Mouse (Mus musculus) central nervous system, embryonic 18 days (tissue): Measurements from ENCODE around the gene Slc33a1. TPM values are rescaled to one million over a fixed set of nuclear protein-coding genes. Genes with fewer than 3 reads are reported as not detected.

Experiments used
- polyA plus RNA-seq: library from polyadenylated mRNA; depleted of rRNA; stranded (reverse); fragments of >200 nt; gene quantifications from 2 replicates; pipeline ENCODE4 v1.2.3, GENCODE M21; 2012; rRNA removed

The Slc33a1 gene
- polyA plus RNA-seq: 16.4 and 18.4 TPM in 2 replicates

DNA sequence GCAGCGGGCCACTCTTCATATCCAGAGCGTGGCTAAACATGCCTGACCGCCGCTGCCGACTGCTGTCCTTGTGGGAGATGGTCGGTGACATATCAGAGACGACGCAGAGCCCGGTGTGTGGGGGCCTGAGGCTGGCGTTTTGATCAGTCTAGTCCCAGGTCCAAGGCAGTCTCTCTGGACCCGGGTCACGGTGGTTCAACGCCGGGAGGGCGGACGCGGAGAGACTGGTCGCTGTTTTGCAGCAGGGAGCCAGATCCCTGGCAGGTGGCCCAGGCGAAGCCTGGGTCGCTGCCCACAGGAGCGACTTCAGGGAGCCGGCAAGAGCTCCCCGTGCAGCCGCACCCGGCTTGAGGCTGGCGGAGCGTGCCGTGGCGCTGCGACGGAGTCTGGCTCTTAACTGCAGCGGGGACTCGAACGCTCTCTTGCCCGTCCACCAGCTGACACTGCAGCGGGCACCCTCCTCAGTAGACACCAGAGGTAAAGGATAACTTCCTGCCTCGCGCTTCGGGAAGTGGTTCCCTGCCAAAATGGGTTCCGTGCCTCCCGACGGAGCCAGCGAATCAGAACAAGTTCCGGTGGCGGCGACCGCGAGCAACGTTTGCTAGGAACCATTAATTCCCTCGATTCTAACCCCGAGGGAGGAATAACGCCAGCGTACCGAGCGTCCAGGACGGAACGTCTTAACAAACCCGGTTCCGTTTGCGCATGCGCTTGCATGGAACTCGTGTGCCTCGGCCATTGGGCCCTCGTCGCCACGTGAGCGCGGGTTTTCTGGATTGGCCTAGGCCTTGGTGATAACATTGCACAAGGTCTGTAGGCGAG lies at the start of gene Slc33a1:
Gene Slc33a1, minus strand, starts transcription at position 669 of the 822 bp plus-strand sequence.

DNA sequence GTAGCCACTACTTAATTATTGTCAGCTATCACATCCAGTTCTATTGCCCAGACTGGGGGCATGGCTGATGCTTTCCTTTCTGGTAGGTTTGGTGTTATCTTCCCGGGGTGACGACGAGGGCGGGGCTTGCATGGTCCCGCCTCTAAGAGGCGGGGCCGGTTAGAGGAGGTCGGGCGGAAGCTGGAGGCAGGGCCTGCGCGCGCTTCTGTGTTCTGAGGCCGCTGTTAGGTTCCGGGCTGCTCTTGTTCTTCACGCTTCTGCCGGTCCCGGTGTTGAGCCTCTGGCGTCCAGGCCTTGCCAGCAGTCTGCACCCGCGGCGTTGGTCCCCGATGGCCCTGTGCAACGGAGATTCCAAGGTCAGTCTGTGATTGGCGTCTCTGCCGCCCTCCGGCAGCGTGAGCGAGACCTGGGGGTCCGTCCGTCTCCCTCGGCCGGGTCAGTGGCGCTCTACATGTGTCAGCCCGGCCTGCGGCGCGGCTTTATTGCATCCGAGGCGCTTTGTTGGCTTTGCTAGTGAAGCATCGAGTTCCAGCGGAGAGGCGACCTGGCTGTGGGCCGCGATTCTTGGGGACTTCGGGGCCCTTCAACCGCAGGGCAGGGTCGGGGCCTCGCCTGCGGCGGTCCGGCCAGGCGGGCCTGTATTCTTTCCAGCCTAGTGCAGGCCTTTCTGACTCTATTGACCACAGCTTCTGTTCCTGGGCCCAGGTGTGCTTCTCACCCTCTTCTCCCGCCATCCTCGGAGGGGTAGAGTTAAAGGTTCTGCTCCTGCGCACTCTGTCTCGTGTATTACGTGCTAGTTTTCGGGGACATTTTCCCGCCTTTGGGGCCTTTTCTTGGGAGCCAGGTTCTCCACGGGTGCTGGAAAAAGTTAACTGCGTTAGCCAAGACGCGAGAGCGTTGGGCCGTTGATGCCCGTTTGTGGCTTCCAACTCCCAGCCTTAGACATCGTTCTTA lies 11.7 kb upstream of the Slc33a1 start, which contains the start of gene Gmps:
Gene Gmps, plus strand, starts transcription at position 152 of the 954 bp plus-strand sequence.

DNA sequence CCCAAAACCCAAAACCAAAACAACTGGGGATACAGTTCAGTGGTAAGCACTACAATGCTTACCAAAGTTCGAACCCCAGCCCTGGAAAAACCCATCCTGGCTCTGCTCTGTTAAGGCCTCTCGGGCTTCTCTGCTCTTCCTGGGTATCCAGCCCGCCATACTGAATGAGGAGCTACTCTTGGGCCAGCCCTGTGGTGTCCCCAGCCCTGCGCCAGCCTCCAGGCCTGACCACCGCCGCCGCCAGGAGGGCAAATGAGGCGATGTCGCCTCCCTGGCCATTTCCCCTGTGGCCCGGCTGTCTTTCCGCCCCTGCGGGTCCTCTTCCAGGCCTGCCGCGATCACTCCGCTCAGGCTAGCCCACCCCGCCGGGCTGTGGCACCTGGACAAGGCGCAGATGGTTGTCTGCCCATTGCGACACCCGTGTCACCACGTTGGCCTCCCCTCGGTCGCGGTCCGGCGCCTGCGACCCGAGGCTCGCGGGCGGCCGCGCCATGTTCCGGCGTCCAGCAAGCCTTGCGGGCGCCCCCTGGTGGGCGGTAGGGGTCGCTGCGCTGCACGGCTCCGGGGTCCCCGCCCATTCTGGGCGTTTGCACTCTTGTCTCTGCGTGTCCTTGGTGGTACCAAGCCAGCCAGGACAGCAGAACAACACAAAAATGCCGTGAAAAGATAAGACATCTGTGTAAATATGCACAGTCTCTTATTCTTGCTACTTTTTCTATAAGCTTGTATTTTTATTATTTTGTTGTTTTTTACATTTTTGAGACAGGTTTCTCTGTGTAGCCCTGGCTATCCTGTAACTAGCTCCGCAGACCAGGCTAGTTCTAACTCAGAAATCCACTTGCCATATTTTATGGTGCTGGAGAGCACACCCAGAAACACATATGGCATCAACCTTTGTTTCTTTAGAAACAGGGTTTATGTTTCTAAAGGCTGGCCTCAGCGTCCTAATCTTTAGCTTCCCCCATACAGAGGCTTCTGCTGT lies 35.4 kb downstream of the Slc33a1 start, which contains the start of gene E130311K13Rik:
Gene E130311K13Rik, minus strand, starts transcription at position 595 of the 982 bp plus-strand sequence.

DNA sequence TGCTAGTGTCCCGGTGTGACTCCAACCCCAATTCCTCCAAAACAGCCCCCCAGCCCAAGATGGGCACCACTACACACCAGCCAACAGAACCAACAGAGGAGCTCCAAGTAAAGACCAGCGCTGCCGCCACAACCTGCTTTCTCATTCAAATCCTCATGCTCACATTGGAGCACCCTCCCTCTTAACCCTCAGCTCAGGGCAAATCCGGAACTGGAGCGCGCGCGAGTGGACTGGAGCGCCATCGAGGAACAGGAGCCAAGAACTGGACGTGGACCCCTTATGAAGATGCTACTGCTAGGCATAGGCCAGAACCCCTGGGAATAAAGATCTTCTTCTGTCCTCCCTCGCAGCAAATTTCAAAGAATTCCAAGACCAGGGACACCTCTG lies 65.3 kb downstream of the Slc33a1 start, which contains the start of gene Plch1:
Gene Plch1, minus strand, starts transcription at position 164 of the 387 bp plus-strand sequence.

Other genes starting within 250 kb of the Slc33a1 start
- 8.8 and 10.6 TPM in 2 replicates for gene Plch1, start 65.3 kb downstream of the Slc33a1 start, polyA plus RNA-seq
- 6.4 and 7.2 TPM in 2 replicates for gene E130311K13Rik, start 35.3 kb downstream of the Slc33a1 start, polyA plus RNA-seq
- 18.4 and 18.9 TPM in 2 replicates for gene Gmps, start 11.3 kb upstream of the Slc33a1 start, polyA plus RNA-seq
- 0.51 and 0.54 TPM in 2 replicates for gene Vmn2r1, start 116.8 kb upstream of the Slc33a1 start, polyA plus RNA-seq
- gene Vmn2r2, start 177.2 kb upstream of the Slc33a1 start, polyA plus RNA-seq: 0.01 TPM in 1 of 2 replicates, not detected in the other